Mouse (Mus musculus) MEL (cell line): ENCODE results near the gene Rpn1.

Experiments
- CTCF ChIP-seq, 3 experiments: IDR thresholded peaks in 2 of 3; conservative IDR thresholded peaks in 1 of 3; 2 replicates each; pipeline ENCODE4 v1.5.1; 2011 to 2012; ENCODE audit warnings: low read length in 3 of 3, low read depth in 2 of 3, mild to moderate bottlenecking in 2 of 3, improper control_type of control experiment in 1 of 3, inconsistent platforms in 1 of 3, mixed read lengths in 1 of 3, moderate library complexity in 1 of 3; ENCODE audit not compliant: control insufficient read depth in 1 of 3, insufficient read depth in 1 of 3, poor library complexity in 1 of 3, severe bottlenecking in 1 of 3
- EP300 ChIP-seq, 2 experiments: IDR thresholded peaks; 2 replicates each; pipeline ENCODE4 v1.6.1; 2011; ENCODE audit warnings: improper control_type of control experiment in 2 of 2, low read length in 2 of 2, low read depth in 1 of 2, mild to moderate bottlenecking in 1 of 2
- HCFC1 ChIP-seq: IDR thresholded peaks from 2 replicates; pipeline ENCODE4 v1.6.1; 2012; ENCODE audit warnings: low read depth, mild to moderate bottlenecking, inconsistent platforms, low read length, improper control_type of control experiment, moderate library complexity
- MXI1 ChIP-seq: IDR thresholded peaks from 2 replicates; pipeline ENCODE4 v1.6.1; 2011; ENCODE audit warnings: mild to moderate bottlenecking, low read depth, low read length, improper control_type of control experiment
- MYB ChIP-seq: IDR thresholded peaks from 2 replicates; pipeline ENCODE4 v1.6.1; 2011; ENCODE audit warnings: mild to moderate bottlenecking, low read depth, low read length, improper control_type of control experiment
- POLR2A ChIP-seq, 2 experiments: IDR thresholded peaks; 2 replicates each; pipeline ENCODE4 v1.6.1; 2011 to 2012; ENCODE audit warnings: low read length in 2 of 2, mild to moderate bottlenecking in 2 of 2, control low read depth in 1 of 2, improper control_type of control experiment in 1 of 2, low read depth in 1 of 2, moderate library complexity in 1 of 2; ENCODE audit not compliant: control insufficient read depth in 1 of 2, insufficient read depth in 1 of 2, poor library complexity in 1 of 2
- RAD21 ChIP-seq: IDR thresholded peaks from 2 replicates; pipeline ENCODE4 v1.6.1; 2011; ENCODE audit warnings: mild to moderate bottlenecking, low read depth, low read length, improper control_type of control experiment
- TCF12 ChIP-seq: IDR thresholded peaks from 2 replicates; pipeline ENCODE4 v1.6.1; 2014; ENCODE audit warnings: low read depth, mild to moderate bottlenecking, inconsistent platforms, low read length, improper control_type of control experiment, moderate library complexity
- USF2 ChIP-seq, 2 experiments: IDR thresholded peaks; 2 replicates each; pipeline ENCODE4 v1.6.1; 2011 to 2012; ENCODE audit warnings: improper control_type of control experiment in 2 of 2, low read length in 2 of 2, borderline replicate concordance in 1 of 2, inconsistent platforms in 1 of 2, low read depth in 1 of 2, mild to moderate bottlenecking in 1 of 2; ENCODE audit not compliant: insufficient read depth in 1 of 2
- ZNF384 ChIP-seq: IDR thresholded peaks from 2 replicates; pipeline ENCODE4 v1.6.1; 2012; ENCODE audit warnings: low read depth, mild to moderate bottlenecking, inconsistent platforms, low read length, improper control_type of control experiment

- TF ChIP-seq POLR2A (IDR thresholded peaks at IDR 0.05; ENCODE audit: control insufficient read depth in 1 of 2, insufficient read depth in 1 of 2, low read depth in 1 of 2, low read length in 2 of 2, poor library complexity in 1 of 2) (no peak), CTCF (IDR thresholded peaks at IDR 0.05 in 2 of 3, conservative IDR thresholded peaks at IDR 0.05 in 1 of 3; ENCODE audit: control insufficient read depth in 1 of 3, insufficient read depth in 1 of 3, low read depth in 2 of 3, low read length in 3 of 3, poor library complexity in 1 of 3, severe bottlenecking in 1 of 3) (no peak), HCFC1 (no peak), USF2 (IDR thresholded peaks at IDR 0.05; ENCODE audit: borderline replicate concordance in 1 of 2, insufficient read depth in 1 of 2, low read depth in 1 of 2, low read length in 2 of 2) (no peak), MXI1 (no peak), EP300 (IDR thresholded peaks at IDR 0.05; ENCODE audit: low read depth in 1 of 2, low read length in 2 of 2) (no peak), MYB (no peak), RAD21 (no peak), TCF12 (no peak), ZNF384 (no peak)
These were observed 47.2 kb downstream of the Rpn1 start for GRCm38 (mm10) chr6:88131521-88131920.
